Mouse (Mus musculus) heart, adult 2 months (tissue): ENCODE measurements at regions not wholly inside any gene's neighbourhood (a gene's known extent, or its start where the extent isn't known, plus 50 kb on each side); places are given as distances from the start of the nearest gene placed in this dataset.

Experiments
- DNase-seq, 2 experiments: peaks; one replicate each; pipeline ENCODE4 v3.0.0; 2021
- H3K27ac ChIP-seq: fragments of 200-600 bp; 2 replicates; pipeline ENCODE4 v1.8.1; 2022
- H3K27me3 ChIP-seq: fragments of 200-500 bp; 2 replicates; pipeline ENCODE4 v1.6.1; 2012; ENCODE audit warnings: mild to moderate bottlenecking, low read length, inconsistent platforms, mixed read lengths; ENCODE audit not compliant: control insufficient read depth, insufficient read depth
- H3K36me3 ChIP-seq: fragments of 200-500 bp; 2 replicates; pipeline ENCODE4 v1.6.1; 2012; ENCODE audit warnings: low read length, inconsistent platforms; ENCODE audit not compliant: control insufficient read depth, insufficient read depth
- H3K4me1 ChIP-seq: fragments of 200-500 bp; 2 replicates; pipeline ENCODE4 v1.6.1; 2011; ENCODE audit warnings: low read length; ENCODE audit not compliant: control insufficient read depth, insufficient read depth
- H3K4me3 ChIP-seq: fragments of 200-600 bp; 2 replicates; pipeline ENCODE4 v1.8.1; 2022
- H3K79me2 ChIP-seq: fragments of 200-500 bp; replicated peaks from 2 replicates; pipeline ENCODE4 v1.6.1; 2012; ENCODE audit warnings: mild to moderate bottlenecking, inconsistent platforms, low read length, moderate library complexity, mixed read lengths; ENCODE audit not compliant: control insufficient read depth, insufficient read depth
- H3K9ac ChIP-seq: fragments of 200-500 bp; 2 replicates; pipeline ENCODE4 v1.6.1; 2012; ENCODE audit warnings: low read depth, mild to moderate bottlenecking, control low read depth, inconsistent platforms, low read length, mixed read lengths
- CTCF ChIP-seq: fragments of 200-600 bp; IDR thresholded peaks from 2 replicates; pipeline ENCODE4 v1.8.1; 2022; ENCODE audit warnings: antibody characterized with exemption, mild to moderate bottlenecking, moderate library complexity
- EP300 ChIP-seq: fragments of 200-500 bp; IDR thresholded peaks from 2 replicates; pipeline ENCODE4 v1.6.1; 2011; ENCODE audit warnings: low read depth, low read length, control low read depth; ENCODE audit not compliant: insufficient read depth
- POLR2A ChIP-seq: fragments of 200-500 bp; IDR thresholded peaks from 2 replicates; pipeline ENCODE4 v1.6.1; 2011; ENCODE audit warnings: mild to moderate bottlenecking, low read depth, low read length, control low read depth; ENCODE audit not compliant: insufficient read depth
- WGBS: fragments of 180-500 bp; shearing (Covaris S2); methylation state at CpG from one replicate; pipeline ENCODE4 v1.1.7; 2018; 5-methylcytosine and 5-hydroxymethylcytosine counted together
- intact Hi-C: fragments of 180-260 bp; cut with DNase I; formaldehyde crosslinking; loops from one replicate; pipeline ENCODE4 v1.15.1; 2025

DNA sequence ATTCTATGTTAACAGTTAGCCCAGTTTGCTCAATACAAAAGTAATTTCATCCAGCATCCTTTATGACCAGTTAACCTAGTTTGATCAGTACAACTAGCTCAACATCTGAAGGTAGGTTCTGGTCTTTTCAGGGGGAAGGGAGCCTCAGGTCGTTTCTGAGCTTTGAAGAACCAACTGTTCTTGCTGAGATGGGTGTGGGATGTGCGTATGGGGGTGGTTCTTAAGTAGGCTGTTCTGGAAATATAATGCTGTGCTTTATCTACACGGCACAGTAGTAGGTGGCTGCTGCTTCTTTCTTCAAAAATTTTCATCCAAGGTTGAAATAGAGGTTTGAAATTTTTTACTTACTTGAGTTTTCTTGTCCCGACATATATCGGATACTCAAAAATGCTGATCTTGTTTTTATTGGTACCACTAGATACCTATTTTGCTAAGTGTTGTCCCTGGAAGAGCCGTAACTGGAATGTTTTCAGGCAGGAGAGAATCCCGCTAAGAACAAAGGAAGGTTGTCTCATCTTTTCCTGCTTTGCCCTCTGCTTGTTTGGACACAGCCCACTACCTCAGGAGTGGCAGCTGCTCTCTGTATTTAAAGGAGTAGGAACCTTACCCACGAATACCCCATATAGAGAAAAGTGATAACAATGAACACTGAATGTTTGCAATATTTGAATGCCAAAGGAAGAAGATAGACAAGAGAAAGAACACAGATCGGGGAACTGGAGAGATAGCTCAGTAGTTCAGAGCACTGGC lies 275.5 kb downstream of the Cdh10 start:
- intact Hi-C loops = no loop called here
- no peak for DNase-seq
- no peaks in the 10 kb centered on the region for H3K27me3 ChIP-seq
- no peaks in the 10 kb centered on the region for H3K36me3 ChIP-seq
- H3K9ac ChIP-seq = no peak overlapping the region
- 73% methylated on average over 9 of the region's 9 CpGs for WGBS
- no peak for TF ChIP-seq EP300
- no peak for TF ChIP-seq CTCF
- no peak for TF ChIP-seq POLR2A
- H3K4me3 ChIP-seq = no peak overlapping the region
- no peak overlapping the region for H3K27ac ChIP-seq
- H3K79me2 ChIP-seq = no peaks in the 10 kb centered on the region
- H3K4me1 ChIP-seq = no peaks in the 10 kb centered on the region

DNA sequence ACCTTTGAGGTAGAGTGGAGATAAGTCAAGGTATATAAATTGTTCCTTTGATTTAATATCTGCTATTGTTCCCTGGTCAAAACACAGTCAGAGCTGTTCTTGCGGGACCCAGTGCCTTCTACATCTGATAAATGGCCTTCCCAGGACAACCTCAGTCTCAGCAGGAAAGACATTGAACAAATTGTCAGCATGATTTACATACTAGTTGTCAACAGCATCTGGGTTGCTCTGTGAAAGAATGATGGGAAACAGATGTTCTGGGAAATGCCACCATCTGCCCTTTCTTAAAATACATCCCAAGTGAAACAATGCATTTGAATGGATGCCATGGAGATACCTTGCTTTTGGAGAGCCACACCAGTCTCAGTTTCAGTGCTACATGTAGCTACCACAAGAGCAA lies 296.2 kb downstream of the Cdh10 start:
- H3K36me3 ChIP-seq = no peaks in the 10 kb centered on the region
- DNase-seq = no peak
- H3K9ac ChIP-seq = no peak overlapping the region
- intact Hi-C loops = no loop called here
- TF ChIP-seq POLR2A = no peak
- no peak overlapping the region for H3K27ac ChIP-seq
- H3K27me3 ChIP-seq = no peaks in the 10 kb centered on the region
- H3K4me1 ChIP-seq = no peaks in the 10 kb centered on the region
- H3K79me2 ChIP-seq = no peaks in the 10 kb centered on the region
- WGBS = 28% methylated on average over 1 of the region's 1 CpGs
- H3K4me3 ChIP-seq = no peak overlapping the region

DNA sequence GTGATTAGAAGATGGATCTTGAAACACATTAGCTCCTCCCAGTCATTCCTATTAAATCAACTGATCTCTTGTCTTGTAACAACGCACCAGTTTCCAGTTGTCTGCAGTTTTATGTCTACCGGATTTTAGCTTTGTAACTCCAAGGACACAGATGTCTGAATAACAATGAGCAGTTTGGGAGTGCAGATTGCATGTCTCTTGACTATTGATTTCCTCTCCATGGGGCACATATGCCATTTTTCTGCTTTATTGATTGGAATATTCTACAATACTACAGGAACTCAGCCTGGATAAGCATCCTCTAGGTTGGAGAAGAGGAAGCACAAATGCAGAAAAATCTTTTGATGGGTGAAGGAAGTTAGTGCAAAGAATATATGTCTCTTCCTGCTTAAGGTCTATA lies 300.2 kb downstream of the Cdh10 start:
- intact Hi-C loops = no loop called here

DNA sequence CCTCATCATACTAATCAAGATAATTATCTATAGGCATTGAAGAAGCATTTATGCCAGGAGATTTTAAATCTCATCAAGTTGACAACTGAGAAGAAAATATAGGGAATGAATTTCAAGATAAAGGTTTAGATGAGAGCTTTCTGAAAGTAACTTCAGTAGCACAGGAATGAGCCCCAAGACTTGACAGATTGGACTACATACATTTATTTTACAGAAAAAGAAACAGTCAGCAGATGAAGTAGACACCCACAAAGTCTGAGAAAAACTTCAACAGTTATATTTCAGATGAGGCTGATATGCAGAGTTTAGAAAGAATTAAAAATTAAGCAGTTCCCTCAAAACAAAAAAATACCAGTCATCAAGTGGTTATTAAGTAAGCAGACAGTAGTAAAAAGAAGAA lies 308.7 kb downstream of the Cdh10 start:
- H3K27ac ChIP-seq = no peak overlapping the region
- no peak for DNase-seq
- H3K79me2 ChIP-seq = no peaks in the 10 kb centered on the region
- no peak for TF ChIP-seq EP300
- TF ChIP-seq POLR2A = no peak
- no peak for TF ChIP-seq CTCF
- H3K27me3 ChIP-seq = no peaks in the 10 kb centered on the region
- no peaks in the 10 kb centered on the region for H3K4me1 ChIP-seq
- no peak overlapping the region for H3K9ac ChIP-seq
- no peak overlapping the region for H3K4me3 ChIP-seq
- no peaks in the 10 kb centered on the region for H3K36me3 ChIP-seq
- intact Hi-C loops = no loop called here

More for the DNA sequence above, 300.2 kb downstream of the Cdh10 start:
- Histone ChIP-seq H3K36me3 (no peaks in the 10 kb centered on the region), H3K27me3 (no peaks in the 10 kb centered on the region), H3K4me1 (no peaks in the 10 kb centered on the region), H3K9ac (no peak overlapping the region), H3K27ac (no peak overlapping the region), H3K79me2 (no peaks in the 10 kb centered on the region), H3K4me3 (no peak overlapping the region)
- TF ChIP-seq CTCF (no peak), EP300 (no peak), POLR2A (no peak)
- no peak for DNase-seq
- 77% methylated on average over 2 of the region's 2 CpGs for WGBS

DNA sequence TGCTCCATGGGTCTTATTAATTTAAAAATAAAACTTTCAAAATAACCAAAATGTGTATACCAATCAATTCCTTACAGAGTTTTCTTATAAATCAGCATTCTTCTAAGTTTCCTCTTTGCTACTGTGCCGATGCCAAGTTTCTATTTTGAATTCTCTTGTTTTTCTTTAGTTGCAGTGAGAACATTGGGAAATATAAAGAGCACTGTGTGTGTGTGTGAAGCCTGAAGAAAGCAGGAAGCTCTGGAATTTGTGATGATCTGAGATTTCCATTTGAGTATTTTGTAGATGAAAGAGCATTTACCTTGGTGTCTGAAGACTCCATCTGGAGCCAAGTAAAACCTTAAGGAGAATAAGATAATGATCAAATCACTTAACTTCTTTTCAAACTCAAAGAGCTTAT lies 310.6 kb downstream of the Cdh10 start:
- no peaks in the 10 kb centered on the region for H3K27me3 ChIP-seq
- intact Hi-C loops = no loop called here
- no peaks in the 10 kb centered on the region for H3K4me1 ChIP-seq
- no peak overlapping the region for H3K27ac ChIP-seq
- no peak overlapping the region for H3K4me3 ChIP-seq
- 65% methylated on average over 1 of the region's 1 CpGs for WGBS
- no peak for TF ChIP-seq CTCF
- no peak for TF ChIP-seq POLR2A
- no peak for TF ChIP-seq EP300
- H3K79me2 ChIP-seq = no peaks in the 10 kb centered on the region
- no peak for DNase-seq
- no peaks in the 10 kb centered on the region for H3K36me3 ChIP-seq
- no peak overlapping the region for H3K9ac ChIP-seq

DNA sequence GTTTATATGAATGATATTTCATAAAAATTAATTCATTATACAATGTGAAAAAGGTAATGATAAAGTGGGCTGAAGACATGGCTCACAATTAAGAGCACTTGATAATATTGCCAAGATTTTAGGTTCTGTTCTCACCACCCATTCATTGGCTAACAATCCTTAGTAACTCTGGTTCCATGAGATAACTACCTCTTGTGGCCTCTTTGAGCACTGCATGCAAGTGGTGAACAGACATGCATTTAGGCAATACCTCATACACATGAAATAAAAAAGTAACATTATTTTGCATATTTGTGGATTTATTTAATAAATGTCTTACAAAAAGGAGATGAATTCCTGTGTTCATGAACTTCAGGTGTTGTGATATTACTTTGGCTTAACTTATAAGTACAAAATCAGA lies 334.9 kb downstream of the Cdh10 start:
- Histone ChIP-seq H3K4me3 (no peak overlapping the region), H3K79me2 (no peaks in the 10 kb centered on the region), H3K27me3 (no peaks in the 10 kb centered on the region), H3K27ac (no peak overlapping the region), H3K4me1 (no peaks in the 10 kb centered on the region), H3K9ac (no peak overlapping the region), H3K36me3 (no peaks in the 10 kb centered on the region)
- no peak for TF ChIP-seq EP300
- TF ChIP-seq POLR2A = no peak
- no peak for TF ChIP-seq CTCF
- no peak for DNase-seq
- intact Hi-C loops = no loop called here
